In the genomic region with DNA sequence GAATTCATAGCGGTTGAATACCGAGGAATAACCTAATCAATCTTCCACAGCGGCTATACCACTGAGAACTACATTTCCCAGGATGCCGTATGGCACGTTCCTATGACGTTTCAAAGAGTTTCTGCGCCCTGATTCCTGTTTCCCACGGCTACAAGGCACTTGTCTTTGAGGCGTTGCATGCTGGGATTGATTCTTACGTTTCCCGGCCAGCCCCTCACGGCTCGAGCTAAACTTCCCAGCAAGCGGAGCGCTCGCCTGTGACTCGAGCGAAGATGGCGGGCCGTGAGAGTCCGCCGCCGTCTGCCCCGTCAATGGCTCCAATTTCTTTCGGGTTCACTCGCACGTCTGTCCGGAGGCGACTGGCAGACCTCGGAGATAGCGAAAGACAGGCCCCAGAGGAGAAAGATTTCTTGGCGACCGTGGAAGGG, we compare ENCODE assay signal across 8 mouse cellular contexts. TPM values are rescaled to one million over a fixed set of nuclear protein-coding genes. Genes with fewer than 3 reads are reported as not detected.
DNase-seq lines count a peak whose midpoint lies in the region; ATAC-seq lines count a peak whose summit lies in the region.

A gene (plus strand): TSS at position 178 of the 428 bp plus-strand sequence.

- DNase-seq in T-cell, adult 2 months (ENCODE audit: low spot score), result peak; percentile 88
- peak; percentile 76 to 82 for DNase-seq in cerebellum, postnatal 36 days
- DNase-seq in frontal cortex, postnatal 36 days (ENCODE audit: low spot score in 2 of 2), result peak; percentile 77 to 88
- peak; percentile 79 for DNase-seq in left cerebral cortex, adult 11 months (ENCODE audit: low spot score)
- DNase-seq in lung, postnatal 4 days, result peak; percentile 86 to 89
- DNase-seq in retina, postnatal 7 days (ENCODE audit: low read depth, low spot score), result peak; percentile 78
- peak; percentile 13 for DNase-seq in urinary bladder, postnatal 10 days (ENCODE audit: low spot score)

- 18% methylated on average over 33 of the region's 33 CpGs for WGBS in hindbrain, embryonic 15.5 days

- peak; percentile 96 for ATAC-seq in hindbrain, embryonic 15.5 days (ENCODE audit: low FRiP score, low read depth)

- peak within 1 kb of the TSS; percentile 58 for H3K4me3 ChIP-seq in hindbrain, embryonic 15.5 days

- H3K4me1 ChIP-seq in hindbrain, embryonic 15.5 days (replicated peaks), result peaks cover 12% of the 10 kb centered on the region

- H3K27me3 ChIP-seq in hindbrain, embryonic 15.5 days, result no peaks in the 10 kb centered on the region

- peak within 1 kb of the TSS; percentile 51 for H3K9ac ChIP-seq in hindbrain, embryonic 15.5 days

- H3K36me3 ChIP-seq in hindbrain, embryonic 15.5 days, result no peaks in the 10 kb centered on the region

- peak within 1 kb of the TSS; percentile 69 for H3K27ac ChIP-seq in hindbrain, embryonic 15.5 days (replicated peaks)

- no peaks in the 10 kb centered on the region for H3K9me3 ChIP-seq in hindbrain, embryonic 15.5 days

- peak within 1 kb of the TSS; percentile 60 for H3K4me2 ChIP-seq in hindbrain, embryonic 15.5 days

RNA-seq across cellular contexts. Expression of the gene that starts here (rescaled TPM):
- 43.0 and 46.8 TPM in 2 replicates for polyA plus RNA-seq in hindbrain, embryonic 15.5 days (2015; fragmentation: Nextera tagmentation; extraction: Ambion mirVana)

Comparison
In these comparisons a context has a peak if more than half of its experiments do, and no peak if none do; other contexts are left out.
1. Peak in every context shown above with its lines: DNase-seq, ATAC-seq, H3K4me3 ChIP-seq and H3K27ac ChIP-seq.
2. DNase-seq: peak in every context shown above with its lines; median percentile 88 in T-cell, adult 2 months; 88 in lung, postnatal 4 days; 82 in frontal cortex, postnatal 36 days; 79 in cerebellum, postnatal 36 days; 79 in left cerebral cortex, adult 11 months; 78 in retina, postnatal 7 days; 13 in urinary bladder, postnatal 10 days.